Mouse (Mus musculus): ENCODE measurements at regions not wholly inside any gene's neighbourhood (a gene's known extent, or its start where the extent isn't known, plus 50 kb on each side); places are given as distances from the start of the nearest gene placed in this dataset.

DNA sequence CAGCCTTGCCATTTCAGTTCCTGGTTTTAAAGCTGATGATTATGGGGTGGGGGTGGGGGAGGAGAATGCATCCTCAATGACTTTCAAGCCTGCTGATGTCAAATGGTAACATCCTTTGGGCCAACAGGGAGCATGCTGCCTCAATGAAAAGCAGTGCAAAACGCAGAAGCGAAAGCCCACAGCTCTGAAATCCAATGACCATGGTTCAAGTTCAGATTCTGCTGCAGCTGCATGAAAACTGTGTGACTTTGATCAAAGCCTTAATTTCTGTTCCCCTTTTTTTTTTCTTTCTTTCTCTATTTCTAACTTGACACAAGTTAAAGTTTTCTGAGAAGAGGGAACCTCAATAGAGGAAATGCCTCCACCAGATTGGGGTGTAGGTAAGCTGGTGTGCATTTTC, 350.4 kb downstream of the Mllt3 start:
- ATAC-seq (ENCODE audit: low FRiP score, low TSS enrichment) (no peak), DNase-seq (no peak)
- Histone ChIP-seq H3K4me3 (replicated peaks; ENCODE audit: low read depth, low read length) (no peak overlapping the region), H3K27ac (replicated peaks; ENCODE audit: low read depth, low read length) (no peak overlapping the region), H3K9me3 (ENCODE audit: control insufficient read depth, low read length) (no peaks in the 10 kb centered on the region), H3K4me1 (ENCODE audit: control insufficient read depth, insufficient read depth, low read length) (no peaks in the 10 kb centered on the region), H3K9ac (replicated peaks; ENCODE audit: low read length) (no peak overlapping the region), H3K27me3 (ENCODE audit: control insufficient read depth, insufficient read depth, low read length) (no peaks in the 10 kb centered on the region), H3K4me2 (ENCODE audit: low read length) (no peak overlapping the region), H3K36me3 (ENCODE audit: control insufficient read depth, insufficient read depth, low read length) (no peaks in the 10 kb centered on the region)
- 89% methylated on average over 2 of the region's 2 CpGs for WGBS

- Histone ChIP-seq H3K27me3 (ENCODE audit: control insufficient read depth, insufficient read depth, low read length) (no peaks in the 10 kb centered on the region), H3K4me1 (ENCODE audit: control insufficient read depth, insufficient read depth, low read length) (no peaks in the 10 kb centered on the region), H3K9ac (replicated peaks; ENCODE audit: low read length) (no peak overlapping the region), H3K27ac (replicated peaks; ENCODE audit: low read depth, low read length) (no peak overlapping the region), H3K4me2 (ENCODE audit: low read length) (no peak overlapping the region), H3K36me3 (ENCODE audit: control insufficient read depth, insufficient read depth, low read length) (no peaks in the 10 kb centered on the region), H3K9me3 (ENCODE audit: control insufficient read depth, low read length) (no peaks in the 10 kb centered on the region), H3K4me3 (replicated peaks; ENCODE audit: low read depth, low read length) (no peak overlapping the region)
- ATAC-seq (ENCODE audit: low FRiP score, low TSS enrichment) (no peak), DNase-seq (no peak)
- 71% methylated on average over 3 of the region's 3 CpGs for WGBS
These were observed 362.1 kb downstream of the Mllt3 start for GRCm38 (mm10) chr4:87671101-87671500.

- H3K4me1 ChIP-seq (ENCODE audit: control insufficient read depth, insufficient read depth, low read length) = no peaks in the 10 kb centered on the region
- no peaks in the 10 kb centered on the region for H3K27me3 ChIP-seq (ENCODE audit: control insufficient read depth, insufficient read depth, low read length)
- WGBS = 85% methylated on average over 2 of the region's 2 CpGs
- H3K36me3 ChIP-seq (ENCODE audit: control insufficient read depth, insufficient read depth, low read length) = no peaks in the 10 kb centered on the region
- DNase-seq = no peak
- H3K4me3 ChIP-seq (replicated peaks; ENCODE audit: low read depth, low read length) = no peak overlapping the region
- H3K9me3 ChIP-seq (ENCODE audit: control insufficient read depth, low read length) = no peaks in the 10 kb centered on the region
- H3K9ac ChIP-seq (replicated peaks; ENCODE audit: low read length) = no peak overlapping the region
- no peak overlapping the region for H3K27ac ChIP-seq (replicated peaks; ENCODE audit: low read depth, low read length)
- ATAC-seq (ENCODE audit: low FRiP score, low TSS enrichment) = no peak
- H3K4me2 ChIP-seq (ENCODE audit: low read length) = no peak overlapping the region
These were observed 363.0 kb downstream of the Mllt3 start for GRCm38 (mm10) chr4:87670167-87670566.

DNA sequence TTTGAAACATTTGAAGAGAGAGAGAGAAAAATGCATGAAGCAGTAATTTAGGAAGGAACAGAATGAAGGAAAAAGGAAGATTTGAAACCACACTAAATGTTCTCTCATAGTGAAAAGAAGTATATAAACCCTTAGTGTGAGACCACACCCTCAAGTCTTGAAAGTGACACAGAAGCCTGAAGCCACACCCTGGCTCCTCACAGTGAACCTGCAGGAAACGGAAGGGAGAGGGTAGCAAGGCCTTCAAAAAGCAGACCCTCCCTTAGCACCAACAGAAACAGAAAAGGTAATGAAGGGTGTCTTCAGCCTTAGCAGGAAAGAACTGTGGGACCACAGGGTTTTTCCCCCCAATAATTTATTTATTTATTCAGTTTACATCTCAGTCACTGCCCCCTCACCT, 363.7 kb downstream of the Mllt3 start:
- 73% methylated on average over 1 of the region's 1 CpGs for WGBS
- DNase-seq = no peak
- Histone ChIP-seq H3K4me2 (ENCODE audit: low read length) (no peak overlapping the region), H3K36me3 (ENCODE audit: control insufficient read depth, insufficient read depth, low read length) (no peaks in the 10 kb centered on the region), H3K27ac (replicated peaks; ENCODE audit: low read depth, low read length) (no peak overlapping the region), H3K4me1 (ENCODE audit: control insufficient read depth, insufficient read depth, low read length) (no peaks in the 10 kb centered on the region), H3K9me3 (ENCODE audit: control insufficient read depth, low read length) (no peaks in the 10 kb centered on the region), H3K4me3 (replicated peaks; ENCODE audit: low read depth, low read length) (no peak overlapping the region), H3K9ac (replicated peaks; ENCODE audit: low read length) (no peak overlapping the region), H3K27me3 (ENCODE audit: control insufficient read depth, insufficient read depth, low read length) (no peaks in the 10 kb centered on the region)
- no peak for ATAC-seq (ENCODE audit: low FRiP score, low TSS enrichment)

GRCm38 (mm10) chr4:87668314-87668713, 364.9 kb downstream of the Mllt3 start:
- H3K4me2 ChIP-seq (ENCODE audit: low read length) = no peak overlapping the region
- H3K9me3 ChIP-seq (ENCODE audit: control insufficient read depth, low read length) = no peaks in the 10 kb centered on the region
- H3K27me3 ChIP-seq (ENCODE audit: control insufficient read depth, insufficient read depth, low read length) = no peaks in the 10 kb centered on the region
- H3K36me3 ChIP-seq (ENCODE audit: control insufficient read depth, insufficient read depth, low read length) = no peaks in the 10 kb centered on the region
- ATAC-seq (ENCODE audit: low FRiP score, low TSS enrichment) (no peak), DNase-seq (no peak)
- H3K9ac ChIP-seq (replicated peaks; ENCODE audit: low read length) = no peak overlapping the region
- H3K4me1 ChIP-seq (ENCODE audit: control insufficient read depth, insufficient read depth, low read length) = no peaks in the 10 kb centered on the region
- 56% methylated on average over 3 of the region's 3 CpGs for WGBS
- no peak overlapping the region for H3K4me3 ChIP-seq (replicated peaks; ENCODE audit: low read depth, low read length)
- no peak overlapping the region for H3K27ac ChIP-seq (replicated peaks; ENCODE audit: low read depth, low read length)

DNA sequence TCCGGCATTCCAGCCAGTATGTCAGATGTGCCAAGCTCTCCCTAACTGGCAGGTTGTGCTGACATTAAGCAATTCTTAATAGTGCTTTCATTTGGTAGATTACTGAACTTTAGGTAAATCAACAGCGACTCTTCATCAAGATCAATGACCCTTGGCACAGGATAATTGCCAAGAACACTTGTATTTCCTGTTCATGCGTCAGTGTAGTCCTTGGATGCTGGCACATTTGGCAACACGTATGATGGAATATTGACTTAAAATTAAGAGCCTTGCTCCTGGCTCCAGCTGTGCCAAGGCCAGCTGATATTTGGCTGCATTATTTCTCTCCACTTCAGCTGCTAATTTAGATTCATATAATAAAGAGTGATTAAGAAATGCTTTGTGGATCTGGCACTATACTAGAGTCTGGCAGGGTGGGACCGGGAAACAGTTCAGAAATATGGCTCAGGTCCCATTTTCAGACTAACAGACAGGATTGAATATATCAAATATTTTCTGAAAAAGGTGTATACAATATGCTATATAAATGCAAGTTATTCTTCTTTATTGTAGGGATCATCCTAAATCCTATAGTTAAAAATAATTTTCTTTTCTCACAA, 365.5 kb downstream of the Mllt3 start:
- no peak overlapping the region for H3K4me3 ChIP-seq (replicated peaks; ENCODE audit: low read depth, low read length)
- H3K4me2 ChIP-seq (ENCODE audit: low read length) = no peak overlapping the region
- no peaks in the 10 kb centered on the region for H3K9me3 ChIP-seq (ENCODE audit: control insufficient read depth, low read length)
- ATAC-seq (ENCODE audit: low FRiP score, low TSS enrichment) = no peak
- H3K4me1 ChIP-seq (ENCODE audit: control insufficient read depth, insufficient read depth, low read length) = no peaks in the 10 kb centered on the region
- no peak for DNase-seq
- H3K9ac ChIP-seq (replicated peaks; ENCODE audit: low read length) = no peak overlapping the region
- H3K27me3 ChIP-seq (ENCODE audit: control insufficient read depth, insufficient read depth, low read length) = no peaks in the 10 kb centered on the region
- no peaks in the 10 kb centered on the region for H3K36me3 ChIP-seq (ENCODE audit: control insufficient read depth, insufficient read depth, low read length)
- WGBS = 85% methylated on average over 5 of the region's 5 CpGs
- no peak overlapping the region for H3K27ac ChIP-seq (replicated peaks; ENCODE audit: low read depth, low read length)

DNA sequence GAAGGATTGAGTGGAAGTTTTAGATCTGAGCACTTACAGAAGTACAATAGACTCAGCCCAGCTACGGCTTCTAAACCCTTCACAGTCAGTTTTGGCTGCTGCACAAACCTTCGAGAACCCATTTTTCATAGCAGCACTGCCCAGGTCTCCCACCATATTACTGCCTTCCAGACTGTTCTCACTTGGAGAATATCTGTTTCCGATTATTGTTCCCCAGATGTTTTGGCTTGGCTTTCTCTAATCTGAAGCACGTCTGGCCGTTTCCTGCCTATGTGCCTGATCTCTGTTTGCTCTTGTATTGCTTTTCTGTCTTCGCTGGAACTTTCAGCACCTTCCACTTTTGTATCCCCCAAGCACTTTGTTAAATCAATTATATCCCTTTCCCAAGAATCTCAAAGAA, 368.0 kb downstream of the Mllt3 start:
- WGBS = 93% methylated on average over 6 of the region's 6 CpGs
- Histone ChIP-seq H3K36me3 (ENCODE audit: control insufficient read depth, insufficient read depth, low read length) (no peaks in the 10 kb centered on the region), H3K9ac (replicated peaks; ENCODE audit: low read length) (no peak overlapping the region), H3K4me2 (ENCODE audit: low read length) (no peak overlapping the region), H3K27ac (replicated peaks; ENCODE audit: low read depth, low read length) (no peak overlapping the region), H3K4me3 (replicated peaks; ENCODE audit: low read depth, low read length) (no peak overlapping the region), H3K4me1 (ENCODE audit: control insufficient read depth, insufficient read depth, low read length) (no peaks in the 10 kb centered on the region), H3K9me3 (ENCODE audit: control insufficient read depth, low read length) (no peaks in the 10 kb centered on the region), H3K27me3 (ENCODE audit: control insufficient read depth, insufficient read depth, low read length) (no peaks in the 10 kb centered on the region)
- ATAC-seq (ENCODE audit: low FRiP score, low TSS enrichment) (no peak), DNase-seq (no peak)

DNA sequence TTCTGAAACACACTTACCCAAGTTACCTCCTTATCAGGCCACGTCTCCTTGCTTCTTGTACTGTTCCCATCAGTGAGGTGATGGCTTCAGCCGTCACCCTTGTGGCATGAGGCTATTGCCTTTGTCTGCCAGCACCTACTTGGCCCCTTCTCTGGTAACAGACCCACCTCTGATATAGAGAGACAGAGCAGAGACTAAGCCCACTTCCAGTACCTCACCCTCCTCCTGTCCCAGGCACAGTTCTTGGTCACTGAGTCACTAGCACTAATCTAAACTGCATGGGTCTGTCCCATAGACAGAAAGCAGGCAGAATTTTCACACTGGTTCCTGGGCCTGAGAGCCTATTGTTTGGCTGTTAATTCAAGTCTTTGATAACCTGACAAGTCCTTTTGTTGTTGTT, 370.3 kb downstream of the Mllt3 start:
- Histone ChIP-seq H3K9me3 (ENCODE audit: control insufficient read depth, low read length) (no peaks in the 10 kb centered on the region), H3K27me3 (ENCODE audit: control insufficient read depth, insufficient read depth, low read length) (no peaks in the 10 kb centered on the region), H3K27ac (replicated peaks; ENCODE audit: low read depth, low read length) (no peak overlapping the region), H3K4me1 (ENCODE audit: control insufficient read depth, insufficient read depth, low read length) (no peaks in the 10 kb centered on the region), H3K9ac (replicated peaks; ENCODE audit: low read length) (no peak overlapping the region), H3K4me3 (replicated peaks; ENCODE audit: low read depth, low read length) (no peak overlapping the region), H3K4me2 (ENCODE audit: low read length) (no peak overlapping the region), H3K36me3 (ENCODE audit: control insufficient read depth, insufficient read depth, low read length) (no peaks in the 10 kb centered on the region)
- 80% methylated on average over 2 of the region's 2 CpGs for WGBS
- ATAC-seq (ENCODE audit: low FRiP score, low TSS enrichment) (no peak), DNase-seq (no peak)

- no peak overlapping the region for H3K4me3 ChIP-seq (replicated peaks; ENCODE audit: low read depth, low read length)
- no peak overlapping the region for H3K27ac ChIP-seq (replicated peaks; ENCODE audit: low read depth, low read length)
- WGBS = 34% methylated on average over 4 of the region's 4 CpGs
- H3K9me3 ChIP-seq (ENCODE audit: control insufficient read depth, low read length) = no peaks in the 10 kb centered on the region
- no peak overlapping the region for H3K9ac ChIP-seq (replicated peaks; ENCODE audit: low read length)
- no peaks in the 10 kb centered on the region for H3K4me1 ChIP-seq (ENCODE audit: control insufficient read depth, insufficient read depth, low read length)
- H3K27me3 ChIP-seq (ENCODE audit: control insufficient read depth, insufficient read depth, low read length) = no peaks in the 10 kb centered on the region
- DNase-seq (peak; percentile 19), ATAC-seq (ENCODE audit: low FRiP score, low TSS enrichment) (no peak)
- no peaks in the 10 kb centered on the region for H3K36me3 ChIP-seq (ENCODE audit: control insufficient read depth, insufficient read depth, low read length)
- H3K4me2 ChIP-seq (ENCODE audit: low read length) = no peak overlapping the region
These were observed 374.8 kb downstream of the Mllt3 start for GRCm38 (mm10) chr4:87658316-87658715.
